Mouse (Mus musculus) layer of hippocampus, postnatal 14 days (tissue): ENCODE results near the gene Mapk8ip2. TPM values are rescaled to one million over a fixed set of nuclear protein-coding genes. Genes with fewer than 3 reads are reported as not detected.

Experiments used
- DNase-seq, 2 experiments: peaks; one replicate each; pipeline ENCODE4 v3.0.0; 2021 to 2022; ENCODE audit warnings: low spot score in 2 of 2, mixed read lengths in 1 of 2
- total RNA-seq, 2 experiments: library from RNA; stranded (reverse); gene quantifications; 2 replicates each; pipeline ENCODE4 v1.2.3; 2021

Mapk8ip2 gene
- total RNA-seq, 2 experiments from 2014 or later: 195 to 198 TPM

DNA sequence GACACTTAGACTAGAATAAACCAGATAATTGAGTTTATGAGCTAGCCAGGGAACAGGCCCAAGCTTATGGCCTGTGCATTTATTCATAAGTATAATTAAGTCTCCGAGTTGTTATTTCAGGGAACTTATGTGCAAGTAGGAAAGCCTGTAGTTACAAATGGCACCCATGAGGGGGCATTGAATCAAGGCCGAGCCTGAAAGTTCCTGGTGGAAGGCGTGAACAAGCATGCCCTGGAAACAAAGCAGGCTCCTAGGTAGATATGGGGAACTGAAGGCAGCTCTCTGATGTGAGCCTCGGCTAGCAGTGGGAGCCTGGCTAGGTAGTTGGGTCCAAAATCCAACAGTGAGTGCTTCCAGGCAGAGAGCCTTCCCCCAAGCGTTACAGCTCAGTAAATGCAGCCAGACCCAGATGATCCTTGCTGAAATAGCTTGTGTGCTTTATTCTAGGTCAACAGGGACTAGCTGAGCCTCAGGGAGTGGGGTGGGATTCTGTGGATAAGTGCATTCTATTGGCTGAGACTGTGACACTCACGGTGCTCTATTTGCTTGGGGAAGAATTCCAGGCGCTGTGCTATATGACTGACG is 11.1 kb upstream of the Mapk8ip2 start:
- no peak for DNase-seq

- no peak for DNase-seq
Measured at GRCm38 (mm10) chr15:89452906-89453864, 528 bp upstream of the Mapk8ip2 start.

DNA sequence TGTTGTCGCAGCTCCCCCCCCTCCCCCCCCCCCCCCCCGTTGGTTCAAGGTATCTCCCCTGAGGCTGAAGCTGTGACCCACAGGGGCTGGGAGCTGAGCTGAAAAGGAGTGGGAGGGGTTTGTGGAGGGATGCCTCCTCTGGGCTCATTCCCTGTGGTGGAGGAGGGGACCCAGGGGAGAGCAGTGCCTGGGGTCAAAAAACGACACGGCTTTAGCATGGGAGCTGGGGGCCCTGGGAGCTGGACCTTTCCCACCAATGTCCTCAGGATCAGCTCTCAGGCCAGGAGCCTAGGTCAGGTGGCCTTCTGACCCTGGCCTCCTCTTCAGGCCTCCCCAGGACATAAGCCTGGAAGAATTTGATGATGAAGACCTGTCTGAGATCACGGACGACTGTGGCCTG is 1.1 kb downstream of the Mapk8ip2 start:
- DNase-seq: no peak

GRCm38 (mm10) chr15:89455642-89456041 is 1.9 kb downstream of the Mapk8ip2 start:
- DNase-seq: no peak

DNA sequence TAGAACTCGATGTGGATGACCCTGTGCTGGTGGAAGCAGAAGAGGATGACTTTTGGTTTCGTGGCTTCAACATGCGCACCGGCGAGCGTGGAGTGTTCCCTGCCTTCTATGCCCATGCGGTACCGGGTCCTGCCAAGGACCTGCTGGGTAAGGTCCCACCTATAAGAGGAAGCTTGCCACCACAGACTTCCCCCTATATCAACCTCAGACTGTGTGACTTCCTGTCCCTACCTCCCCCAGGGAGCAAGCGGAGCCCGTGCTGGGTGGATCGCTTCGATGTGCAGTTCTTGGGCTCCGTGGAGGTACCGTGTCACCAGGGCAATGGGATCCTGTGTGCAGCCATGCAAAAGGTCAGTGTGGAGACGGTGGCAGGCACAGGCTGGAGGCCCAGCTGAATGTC is 5.2 kb downstream of the Mapk8ip2 start:
- no peak for DNase-seq

- no peak for DNase-seq
Measured at GRCm38 (mm10) chr15:89459821-89460220, 6.1 kb downstream of the Mapk8ip2 start.

DNA sequence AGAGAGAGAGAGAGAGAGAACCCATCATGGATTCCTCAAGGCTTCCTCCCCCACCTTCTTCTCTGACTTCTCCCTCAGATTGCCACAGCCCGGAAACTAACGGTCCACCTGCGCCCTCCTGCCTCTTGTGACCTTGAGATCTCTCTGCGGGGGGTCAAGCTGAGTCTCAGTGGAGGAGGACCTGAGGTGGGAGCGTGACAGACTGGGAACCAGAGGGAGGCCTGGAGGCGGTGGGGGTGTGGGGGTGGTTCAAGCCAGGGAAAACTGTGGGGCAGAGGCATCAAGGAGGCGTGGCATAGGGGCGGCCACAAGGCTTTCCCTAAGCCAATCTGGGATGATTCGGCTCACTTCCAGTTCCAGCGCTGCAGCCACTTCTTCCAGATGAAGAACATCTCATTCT is 6.6 kb downstream of the Mapk8ip2 start:
- no peak for DNase-seq

DNA sequence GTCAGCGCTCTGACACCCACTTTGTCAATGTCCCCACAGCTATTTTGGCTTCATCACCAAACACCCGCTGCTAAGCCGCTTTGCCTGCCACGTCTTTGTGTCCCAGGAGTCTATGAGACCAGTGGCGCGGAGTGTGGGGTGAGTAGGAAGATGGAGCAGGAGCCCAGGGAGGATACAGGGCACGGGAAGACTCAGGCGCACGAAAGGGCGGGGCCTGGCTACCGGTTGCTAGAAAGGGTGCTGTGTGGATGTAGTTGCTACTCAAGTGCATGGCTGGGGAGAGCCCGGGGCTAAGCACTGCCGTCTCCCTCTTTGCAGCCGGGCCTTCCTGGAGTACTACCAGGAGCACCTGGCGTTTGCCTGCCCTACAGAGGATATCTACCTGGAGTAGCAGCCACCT is 7.6 kb downstream of the Mapk8ip2 start:
- DNase-seq: no peak

GRCm38 (mm10) chr15:89462176-89462575 is 8.5 kb downstream of the Mapk8ip2 start:
- no peak for DNase-seq

DNA sequence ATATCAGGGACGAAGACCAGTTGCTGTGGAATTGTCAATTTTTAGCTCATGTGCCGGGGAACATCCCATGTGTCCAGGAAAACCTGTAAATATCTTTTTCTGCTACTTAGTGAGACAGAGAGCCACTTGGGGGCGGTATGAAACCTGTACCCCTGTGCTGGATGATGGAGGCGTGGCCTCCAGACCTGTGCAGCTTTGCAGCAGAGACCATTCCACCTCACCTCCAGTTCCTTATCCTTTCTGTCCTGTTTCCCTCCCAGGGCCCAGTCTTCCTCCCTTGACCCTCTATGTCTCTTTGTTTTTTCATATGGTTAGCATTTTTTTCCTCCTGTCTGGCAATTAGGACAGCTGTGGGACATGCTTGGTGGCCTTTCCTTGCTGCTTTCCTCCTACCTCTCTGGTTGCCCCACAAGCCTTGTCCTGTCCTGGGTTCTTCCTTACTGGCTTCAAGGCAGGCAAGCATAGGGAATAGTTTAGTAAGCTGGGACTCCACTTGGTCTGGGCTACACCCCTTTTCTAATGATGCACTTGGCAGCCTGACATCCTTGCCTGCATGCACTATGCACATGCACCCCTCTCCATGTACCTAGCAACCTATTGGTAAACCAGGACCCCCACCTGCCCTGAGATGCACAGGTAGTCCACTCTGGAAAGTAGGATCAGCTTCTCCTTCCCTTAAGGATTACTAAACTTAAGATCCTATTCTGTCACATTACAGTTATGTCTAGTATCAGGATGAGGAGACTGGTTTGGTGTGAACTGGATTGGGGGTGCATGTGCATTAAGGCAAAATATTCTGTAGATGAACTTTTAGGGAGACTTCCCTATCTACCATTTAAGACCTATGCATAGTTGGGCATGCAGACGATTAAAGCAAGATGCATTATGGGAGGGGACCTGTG is 9.9 kb downstream of the Mapk8ip2 start:
- DNase-seq: no peak

DNA sequence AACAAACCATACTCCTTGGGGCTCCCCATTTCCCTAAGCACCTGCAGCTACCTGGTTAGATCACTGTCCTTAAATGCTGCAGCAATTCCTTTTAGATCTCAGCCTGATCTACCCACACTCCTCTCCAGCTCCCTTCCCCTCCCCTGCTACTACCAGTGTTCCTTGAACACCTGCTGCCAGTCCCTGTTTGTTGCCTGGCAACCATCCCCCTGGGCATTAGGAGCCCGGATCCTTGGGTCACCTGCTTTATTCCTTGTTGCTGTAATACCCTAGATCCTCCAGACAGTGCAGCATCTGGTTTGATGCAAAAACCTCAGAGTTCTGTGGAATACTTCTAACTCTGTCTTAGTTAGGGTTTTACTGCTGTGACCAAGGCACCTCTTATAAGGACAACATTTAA is 11.3 kb downstream of the Mapk8ip2 start:
- no peak for DNase-seq

GRCm38 (mm10) chr15:89468577-89468976 is 14.9 kb downstream of the Mapk8ip2 start:
- no peak for DNase-seq

GRCm38 (mm10) chr15:89471476-89471875 is 17.8 kb downstream of the Mapk8ip2 start:
- DNase-seq: no peak

GRCm38 (mm10) chr15:89473370-89473769 is 19.7 kb downstream of the Mapk8ip2 start:
- no peak for DNase-seq

- no peak for DNase-seq
Measured at GRCm38 (mm10) chr15:89473921-89474320, 20.2 kb downstream of the Mapk8ip2 start.

DNA sequence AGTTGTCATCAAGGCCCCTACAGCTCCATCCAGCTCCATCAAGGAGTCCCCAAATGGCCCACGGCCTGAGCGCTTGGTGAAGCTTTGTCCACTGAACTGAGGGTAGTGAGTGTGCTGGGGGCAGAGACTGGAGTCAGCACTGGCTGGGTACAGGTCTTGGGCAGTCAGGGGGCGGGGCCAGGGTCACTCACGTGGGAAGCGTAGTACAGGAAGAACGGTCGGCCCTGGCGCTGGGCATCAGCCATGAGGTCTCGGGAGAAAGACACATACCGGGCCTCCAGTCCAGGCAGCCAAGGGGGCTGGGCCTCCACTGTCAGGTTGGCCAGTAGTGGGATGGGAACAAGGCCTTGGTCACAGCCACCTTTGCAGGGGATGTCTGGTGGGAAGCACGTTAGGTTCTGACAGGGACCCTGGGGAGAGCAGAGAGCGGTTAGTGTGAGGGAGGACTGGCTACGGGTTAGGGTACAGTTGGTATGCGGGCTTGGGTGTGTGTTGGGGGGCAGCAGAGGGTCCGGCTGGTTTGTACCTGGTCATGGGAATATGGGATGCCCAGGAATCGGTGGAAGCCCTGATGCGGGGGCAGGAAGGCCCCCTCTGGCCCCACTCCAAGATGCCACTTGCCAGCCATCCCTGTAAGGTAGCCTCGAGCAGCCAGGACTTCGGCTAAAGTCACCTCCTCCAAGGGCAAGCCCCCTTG is 21.0 kb downstream of the Mapk8ip2 start:
- DNase-seq: no peak

GRCm38 (mm10) chr15:89475293-89475600 is 21.5 kb downstream of the Mapk8ip2 start:
- no peak for DNase-seq

DNA sequence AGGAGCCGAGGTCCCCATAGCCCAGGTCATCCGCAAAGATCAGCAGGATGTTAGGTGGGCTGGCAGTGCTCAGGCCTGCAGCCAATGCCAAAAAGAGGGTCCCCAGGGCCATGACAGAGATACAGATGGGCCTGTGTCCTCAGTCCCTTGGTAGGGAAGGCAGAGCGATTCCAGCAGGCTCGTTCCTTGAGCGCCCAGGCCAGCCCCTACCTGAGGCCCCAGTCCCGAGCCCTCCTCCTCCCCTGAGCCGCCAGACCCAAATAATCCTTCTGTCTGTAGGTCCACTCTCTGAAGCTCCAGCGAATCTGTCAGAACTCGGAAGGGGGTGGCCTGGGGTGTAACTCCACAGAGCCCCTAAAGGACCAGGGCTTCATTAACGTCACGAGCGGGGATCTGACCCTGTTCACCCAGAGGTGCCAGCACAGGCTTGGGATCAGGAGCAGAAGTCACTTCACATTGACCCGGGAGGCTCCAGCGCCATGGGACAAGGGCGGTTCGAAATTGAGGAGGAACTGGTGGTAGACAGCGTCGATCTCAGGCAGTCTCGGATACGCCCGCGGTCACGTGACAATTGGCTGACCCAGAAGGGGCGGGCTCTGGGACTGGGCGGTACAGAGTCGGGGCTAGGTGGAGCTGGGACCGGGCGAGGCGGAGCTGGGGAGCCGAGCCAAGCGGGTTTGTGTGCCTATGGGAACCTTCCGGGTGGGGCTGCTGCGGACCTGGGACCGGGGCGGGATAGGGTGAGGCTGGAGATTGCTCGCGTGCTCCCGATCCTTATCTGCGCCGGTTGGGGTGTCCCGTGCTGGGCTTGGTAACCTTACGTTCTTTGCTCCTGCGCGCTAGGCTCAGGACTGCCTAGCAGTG is 22.1 kb downstream of the Mapk8ip2 start:
- peak; percentile 88 to 93 for DNase-seq

GRCm38 (mm10) chr15:89476475-89476815 is 22.7 kb downstream of the Mapk8ip2 start:
- no peak for DNase-seq

GRCm38 (mm10) chr15:89477091-89477491 is 23.4 kb downstream of the Mapk8ip2 start, which contains the start of gene Arsa:
TSS of gene Arsa (minus strand) at chr15:89477425.
- no peak for DNase-seq
